Mouse (Mus musculus) layer of hippocampus, adult 9-11 months (tissue): ENCODE data around the gene H2-Q10.
"Not testable (repeated sequence)": the region's sequence is repeated elsewhere in the genome, so short reads cannot be mapped to it uniquely, and the experiment has no call there.

Experiments used
- DNase-seq: peaks from one replicate; pipeline ENCODE4 v3.0.0; 2022

Gene H2-Q10

GRCm38 (mm10) chr17:35469842-35470751 is at the start of gene H2-Q10:
H2-Q10 (plus strand) TSS chr17:35470089.
- no peak for DNase-seq

- not testable (repeated sequence) for DNase-seq
Observed at GRCm38 (mm10) chr17:35420206-35420810, 49.6 kb upstream of the H2-Q10 start.

GRCm38 (mm10) chr17:35421331-35421730 is 48.6 kb upstream of the H2-Q10 start:
- not testable (repeated sequence) for DNase-seq

- not testable (repeated sequence) for DNase-seq
Observed at GRCm38 (mm10) chr17:35422360-35422759, 47.5 kb upstream of the H2-Q10 start.

- DNase-seq: not testable (repeated sequence)
Observed at GRCm38 (mm10) chr17:35423131-35423810, 46.6 kb upstream of the H2-Q10 start.

- DNase-seq: not testable (repeated sequence)
Observed at GRCm38 (mm10) chr17:35424106-35424505, 45.8 kb upstream of the H2-Q10 start.

GRCm38 (mm10) chr17:35424624-35425416 is 45.1 kb upstream of the H2-Q10 start, which contains the start of gene H2-Q6:
H2-Q6 (plus strand) TSS chr17:35424850.
- DNase-seq: peak; percentile 64

- not testable (repeated sequence) for DNase-seq
Observed at GRCm38 (mm10) chr17:35425474-35425873, 44.4 kb upstream of the H2-Q10 start.

GRCm38 (mm10) chr17:35428883-35429282 is 41.0 kb upstream of the H2-Q10 start:
- DNase-seq: not testable (repeated sequence)

- DNase-seq: not testable (repeated sequence)
Observed at GRCm38 (mm10) chr17:35430671-35431070, 39.2 kb upstream of the H2-Q10 start.

GRCm38 (mm10) chr17:35432167-35432566 is 37.7 kb upstream of the H2-Q10 start:
- not testable (repeated sequence) for DNase-seq

- DNase-seq: not testable (repeated sequence)
Observed at GRCm38 (mm10) chr17:35434836-35435235, 35.1 kb upstream of the H2-Q10 start.

GRCm38 (mm10) chr17:35435577-35435976 is 34.3 kb upstream of the H2-Q10 start:
- not testable (repeated sequence) for DNase-seq

GRCm38 (mm10) chr17:35437386-35437936 is 32.4 kb upstream of the H2-Q10 start:
- DNase-seq: not testable (repeated sequence)

GRCm38 (mm10) chr17:35438395-35438794 is 31.5 kb upstream of the H2-Q10 start:
- not testable (repeated sequence) for DNase-seq

- peak; percentile 84 for DNase-seq
Observed at GRCm38 (mm10) chr17:35438885-35439284, 31.0 kb upstream of the H2-Q10 start, which contains the start of gene H2-Q7. H2-Q7 (plus strand) TSS chr17:35439155.

GRCm38 (mm10) chr17:35439295-35439747 is 30.6 kb upstream of the H2-Q10 start:
- DNase-seq: not testable (repeated sequence)

- DNase-seq: not testable (repeated sequence)
Observed at GRCm38 (mm10) chr17:35439925-35440645, 29.8 kb upstream of the H2-Q10 start.

- DNase-seq: not testable (repeated sequence)
Observed at GRCm38 (mm10) chr17:35442376-35442775, 27.5 kb upstream of the H2-Q10 start.

- not testable (repeated sequence) for DNase-seq
Observed at GRCm38 (mm10) chr17:35444510-35444909, 25.4 kb upstream of the H2-Q10 start.

GRCm38 (mm10) chr17:35458247-35458646 is 11.6 kb upstream of the H2-Q10 start:
- not testable (repeated sequence) for DNase-seq
